Mouse (Mus musculus): Measurements from ENCODE around the gene Sft2d1. TPM values are rescaled to one million over a fixed set of nuclear protein-coding genes. Genes with fewer than 3 reads are reported as not detected.

Sft2d1 gene
- total RNA-seq (2023): 172 to 183 TPM (median 177 TPM) in 4 replicates

DNA sequence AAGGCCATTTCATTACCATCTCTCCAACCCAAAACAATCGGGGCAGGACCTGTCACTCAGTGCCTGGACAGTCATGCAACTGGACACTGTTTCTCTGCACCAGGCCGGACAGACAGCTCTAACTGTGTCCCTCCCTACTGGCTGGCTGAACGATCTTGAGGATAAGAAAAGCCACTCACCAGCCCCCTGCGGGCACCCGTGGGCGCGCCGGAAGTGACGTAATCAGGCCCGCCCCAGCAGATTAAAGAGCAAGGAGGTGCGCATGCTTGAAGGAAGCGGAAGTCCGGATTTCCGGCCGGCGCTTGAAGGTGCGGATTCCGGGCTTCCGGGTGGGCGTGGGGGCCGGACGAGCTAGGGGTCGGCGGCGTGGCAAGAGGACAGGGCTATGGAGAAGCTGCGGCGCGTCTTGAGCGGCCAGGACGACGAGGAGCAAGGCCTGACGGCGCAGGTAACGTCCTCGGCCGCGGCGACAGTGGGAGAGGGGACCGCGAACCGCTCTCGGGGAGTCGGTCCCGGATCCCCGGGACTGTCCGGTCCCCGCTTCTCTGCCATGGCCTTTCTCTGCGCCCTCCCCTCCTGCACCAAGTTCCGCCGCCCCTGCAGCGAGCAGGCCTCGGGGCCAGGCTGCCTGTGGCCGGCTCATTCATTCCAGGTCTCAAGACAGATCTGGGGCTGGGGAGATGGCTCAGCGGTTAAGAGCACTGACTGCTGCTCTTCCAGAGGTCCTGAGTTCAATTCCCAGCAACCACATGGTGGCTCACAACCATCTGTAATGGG is at the start of gene Sft2d1:
TSS of gene Sft2d1 (plus strand) at position 265 of the 777 bp plus-strand sequence.

DNA sequence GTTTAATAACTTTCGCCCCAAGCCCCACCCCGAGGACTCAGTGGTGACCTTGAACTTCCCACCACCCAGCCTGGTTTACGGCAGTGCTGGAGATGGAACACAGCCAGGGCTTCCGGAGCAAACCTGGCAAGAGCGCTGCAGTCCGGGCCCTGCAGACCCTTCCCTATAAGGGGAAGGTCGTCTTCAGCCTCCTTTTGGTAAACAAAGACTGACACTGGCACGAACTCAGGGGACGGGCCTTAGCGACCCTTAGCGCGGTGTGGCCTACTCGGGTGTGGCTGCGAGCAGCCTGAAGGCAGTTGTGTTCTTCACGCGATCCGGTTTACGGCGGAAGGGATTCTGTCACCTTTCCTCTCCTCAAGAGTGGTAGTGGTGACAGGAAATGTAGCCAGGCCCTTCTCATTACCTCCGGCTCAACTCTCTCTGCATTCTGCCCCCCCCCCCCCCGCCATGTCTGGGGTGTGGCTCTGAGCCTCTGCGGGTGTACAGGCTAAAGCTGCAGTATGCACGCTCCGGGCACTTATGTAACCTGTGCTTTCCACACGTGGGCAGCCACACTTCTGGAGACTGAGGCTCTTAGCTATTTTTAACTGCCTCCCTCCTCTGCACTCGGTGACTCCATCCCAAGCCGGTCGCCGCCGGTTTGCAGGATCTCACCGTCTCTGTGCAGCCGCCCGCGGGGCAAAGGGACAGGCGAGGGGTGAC is 27.9 kb upstream of the Sft2d1 start, which contains the start of gene Mpc1:
TSS of gene Mpc1 (plus strand) at position 84 of the 705 bp plus-strand sequence.

GRCm38 (mm10) chr17:8337159-8337558 is 26.3 kb downstream of the Sft2d1 start, which contains the start of gene Prr18:
Prr18 (plus strand) TSS chr17:8337459.

GRCm38 (mm10) chr17:8355692-8356091 is 44.8 kb downstream of the Sft2d1 start, which contains the start of gene T2:
T2 (plus strand) TSS chr17:8355992.

Other genes with a start within 250 kb of the Sft2d1 start
- 0.30 to 0.98 TPM (median 0.72 TPM) in 3 of 4 replicates, not detected in the other for gene Gm49673, start 163.3 kb upstream of the Sft2d1 start, total RNA-seq (2023)
- gene Rnaset2a, start 163.0 kb upstream of the Sft2d1 start, total RNA-seq (2023): 22.8 to 29.0 TPM (median 24.0 TPM) in 4 replicates
- gene Fgfr1op, start 145.6 kb upstream of the Sft2d1 start, total RNA-seq (2023): 57.7 to 62.7 TPM (median 59.6 TPM) in 4 replicates
- gene Ccr6, start 75.1 kb upstream of the Sft2d1 start, total RNA-seq (2023): 60.8 to 69.2 TPM (median 64.8 TPM) in 4 replicates
- 47.2 to 55.8 TPM (median 52.2 TPM) in 4 replicates for gene Mpc1, start 28.2 kb upstream of the Sft2d1 start, total RNA-seq (2023)
- gene Prr18, start 26.4 kb downstream of the Sft2d1 start, total RNA-seq (2023): 0.61 to 3.2 TPM (median 0.82 TPM) in 4 replicates
- not detected in 4 replicates for gene T2, start 44.9 kb downstream of the Sft2d1 start, total RNA-seq (2023)
- not detected in 4 replicates for gene T, start 123.3 kb downstream of the Sft2d1 start, total RNA-seq (2023)
- not detected in 4 replicates for gene Pde10a, start 214.3 kb downstream of the Sft2d1 start, total RNA-seq (2023)